Mouse (Mus musculus) R1 (cell line): ENCODE data around the gene Taf5l.
"Not testable (repeated sequence)": the region's sequence is repeated elsewhere in the genome, so short reads cannot be mapped to it uniquely, and the experiment has no call there.

Source experiments
- DNase-seq: peaks from one replicate; pipeline ENCODE4 v3.0.0-alpha.2; 2018; ENCODE audit warnings: low read depth, low spot score

The Taf5l gene

GRCm38 (mm10) chr8:124021237-124022227, at the start of gene Taf5l, which contains the start of gene Urb2:
TSS of gene Taf5l (minus strand) at chr8:124021397.
TSS of gene Urb2 (plus strand) at chr8:124021508.
- peak; percentile 92 for DNase-seq

GRCm38 (mm10) chr8:124070363-124071324, 49.4 kb upstream of the Taf5l start:
- no peak for DNase-seq

- DNase-seq: no peak
These were observed 46.0 kb upstream of the Taf5l start for GRCm38 (mm10) chr8:124067059-124067750.

- DNase-seq: no peak
These were observed 45.3 kb upstream of the Taf5l start for GRCm38 (mm10) chr8:124066325-124067058.

GRCm38 (mm10) chr8:124056832-124057655, 35.8 kb upstream of the Taf5l start:
- no peak for DNase-seq

- no peak for DNase-seq
These were observed 31.4 kb upstream of the Taf5l start for GRCm38 (mm10) chr8:124052568-124052967.

- DNase-seq: peak; percentile 72
These were observed 30.9 kb upstream of the Taf5l start for GRCm38 (mm10) chr8:124052110-124052509.

GRCm38 (mm10) chr8:124045856-124046255, 24.7 kb upstream of the Taf5l start:
- no peak for DNase-seq

- DNase-seq: no peak
These were observed 23.7 kb upstream of the Taf5l start for GRCm38 (mm10) chr8:124044931-124045330.

- DNase-seq: no peak
These were observed 23.2 kb upstream of the Taf5l start for GRCm38 (mm10) chr8:124044421-124044820.

GRCm38 (mm10) chr8:124042201-124042600, 21.0 kb upstream of the Taf5l start:
- no peak for DNase-seq

GRCm38 (mm10) chr8:124039351-124039750, 18.2 kb upstream of the Taf5l start:
- DNase-seq: no peak

- no peak for DNase-seq
These were observed 16.9 kb upstream of the Taf5l start for GRCm38 (mm10) chr8:124038121-124038520.

- no peak for DNase-seq
These were observed 12.2 kb upstream of the Taf5l start for GRCm38 (mm10) chr8:124033400-124033799.

- DNase-seq: no peak
These were observed 6.6 kb upstream of the Taf5l start for GRCm38 (mm10) chr8:124027831-124028230.

GRCm38 (mm10) chr8:124026265-124026664, 5.1 kb upstream of the Taf5l start:
- DNase-seq: not testable (repeated sequence)

- peak; percentile 61 for DNase-seq
These were observed 559 bp downstream of the Taf5l start for GRCm38 (mm10) chr8:124020439-124021236.

- DNase-seq: peak; percentile 74
These were observed 1.4 kb downstream of the Taf5l start for GRCm38 (mm10) chr8:124019782-124020181.

- DNase-seq: no peak
These were observed 6.4 kb downstream of the Taf5l start for GRCm38 (mm10) chr8:124014751-124015150.
